Mouse (Mus musculus) embryonic facial prominence, embryonic 15.5 days (tissue): Measurements from ENCODE around the gene Wfdc5. TPM values are rescaled to one million over a fixed set of nuclear protein-coding genes. Genes with fewer than 3 reads are reported as not detected.
"Not testable (repeated sequence)": the region's sequence is repeated elsewhere in the genome, so short reads cannot be mapped to it uniquely, and the experiment has no call there.

ENCODE experiments used
- ATAC-seq: fragments of 200-750 bp; cut with Nextera tagmentation; 2 replicates; pipeline ENCODE4 v1.8.0; 2017; ENCODE audit warnings: low read depth, moderate TSS enrichment; ENCODE audit not compliant: insufficient number of reproducible peaks, low FRiP score, low TSS enrichment
- H3K27ac ChIP-seq: fragments of 300-500 bp; sonication (generic); replicated peaks from 2 replicates; pipeline ENCODE4 v1.5.1; 2015; ENCODE audit warnings: mild to moderate bottlenecking, inconsistent platforms
- H3K27me3 ChIP-seq: fragments of 300-500 bp; sonication (generic); 2 replicates; pipeline ENCODE4 v1.6.1; 2015; ENCODE audit warnings: inconsistent platforms
- H3K36me3 ChIP-seq: fragments of 300-500 bp; sonication (generic); 2 replicates; pipeline ENCODE4 v1.6.1; 2015; ENCODE audit warnings: mild to moderate bottlenecking, inconsistent platforms
- H3K4me1 ChIP-seq: fragments of 300-500 bp; sonication (generic); 2 replicates; pipeline ENCODE4 v1.6.1; 2015; ENCODE audit warnings: inconsistent platforms
- H3K4me2 ChIP-seq: fragments of 300-500 bp; sonication (generic); replicated peaks from 2 replicates; pipeline ENCODE4 v1.6.1; 2015; ENCODE audit warnings: mild to moderate bottlenecking, inconsistent platforms
- H3K4me3 ChIP-seq: fragments of 300-500 bp; sonication (generic); replicated peaks from 2 replicates; pipeline ENCODE4 v1.5.1; 2015; ENCODE audit warnings: mild to moderate bottlenecking, inconsistent platforms
- H3K9ac ChIP-seq: fragments of 300-500 bp; sonication (generic); 2 replicates; pipeline ENCODE4 v1.6.1; 2015; ENCODE audit warnings: inconsistent platforms
- H3K9me3 ChIP-seq: fragments of 300-500 bp; sonication (generic); replicated peaks from 2 replicates; pipeline ENCODE4 v1.6.1; 2016; ENCODE audit warnings: inconsistent platforms
- WGBS: fragments of 180-500 bp; shearing (Covaris S2); methylation state at CpG from one replicate; pipeline ENCODE4 v1.1.7; 2015; 5-methylcytosine and 5-hydroxymethylcytosine counted together
- polyA plus RNA-seq: library from polyadenylated mRNA; unstranded; fragments of >200 nt; fragmentation: Nextera tagmentation; extraction: Ambion mirVana; gene quantifications from 2 replicates; pipeline ENCODE4 v1.2.1, GENCODE M21; 2015

Gene Wfdc5
- polyA plus RNA-seq: 6.1 and 6.6 TPM in 2 replicates

GRCm38 (mm10) chr2:164182692-164183255 is at the start of gene Wfdc5:
Gene Wfdc5, minus strand, starts transcription at chr2:164182742.
- H3K4me1 ChIP-seq: peaks cover 7% of the 10 kb centered on the region; the same call in 1 of the 2 replicates
- no peaks in the 10 kb centered on the region for H3K9me3 ChIP-seq
- H3K9ac ChIP-seq: no peak within 1 kb of the TSS
- H3K4me3 ChIP-seq: no peak within 1 kb of the TSS
- H3K27me3 ChIP-seq: no peaks in the 10 kb centered on the region
- H3K4me2 ChIP-seq: no peak within 1 kb of the TSS
- H3K36me3 ChIP-seq: no peaks in the 10 kb centered on the region
- 52% methylated on average over 7 of the region's 7 CpGs for WGBS
- ATAC-seq: no peak
- no peak within 1 kb of the TSS for H3K27ac ChIP-seq

- Histone ChIP-seq H3K36me3 (no peaks in the 10 kb centered on the region), H3K9ac (no peak overlapping the region), H3K4me2 (no peak overlapping the region), H3K4me1 (no peaks in the 10 kb centered on the region), H3K9me3 (no peaks in the 10 kb centered on the region), H3K27me3 (no peaks in the 10 kb centered on the region), H3K4me3 (no peak overlapping the region), H3K27ac (no peak overlapping the region)
- 83% methylated on average over 8 of the region's 8 CpGs for WGBS
- no peak for ATAC-seq
These were observed 46.0 kb upstream of the Wfdc5 start for GRCm38 (mm10) chr2:164228361-164229070.

GRCm38 (mm10) chr2:164221522-164221921 is 39.0 kb upstream of the Wfdc5 start, which contains the start of gene Wfdc15b:
Gene Wfdc15b, minus strand, starts transcription at chr2:164221660.
- no peak within 1 kb of the TSS for H3K9ac ChIP-seq
- H3K9me3 ChIP-seq: no peaks in the 10 kb centered on the region
- H3K4me1 ChIP-seq: no peaks in the 10 kb centered on the region
- no peak within 1 kb of the TSS for H3K4me2 ChIP-seq
- no peak for ATAC-seq
- no peaks in the 10 kb centered on the region for H3K27me3 ChIP-seq
- 69% methylated on average over 11 of the region's 11 CpGs for WGBS
- H3K27ac ChIP-seq: no peak within 1 kb of the TSS
- no peak within 1 kb of the TSS for H3K4me3 ChIP-seq
- no peaks in the 10 kb centered on the region for H3K36me3 ChIP-seq

GRCm38 (mm10) chr2:164219295-164219694 is 36.8 kb upstream of the Wfdc5 start:
- no peak overlapping the region for H3K9ac ChIP-seq
- 82% methylated on average over 9 of the region's 9 CpGs for WGBS
- H3K4me1 ChIP-seq: no peaks in the 10 kb centered on the region
- H3K4me3 ChIP-seq: no peak overlapping the region
- no peak for ATAC-seq
- no peak overlapping the region for H3K27ac ChIP-seq
- no peaks in the 10 kb centered on the region for H3K36me3 ChIP-seq
- no peaks in the 10 kb centered on the region for H3K9me3 ChIP-seq
- no peaks in the 10 kb centered on the region for H3K27me3 ChIP-seq
- H3K4me2 ChIP-seq: no peak overlapping the region

- H3K4me1 ChIP-seq: no peaks in the 10 kb centered on the region
- no peak for ATAC-seq
- 83% methylated on average over 5 of the region's 5 CpGs for WGBS
- no peak overlapping the region for H3K4me3 ChIP-seq
- H3K36me3 ChIP-seq: no peaks in the 10 kb centered on the region
- H3K27me3 ChIP-seq: no peaks in the 10 kb centered on the region
- no peaks in the 10 kb centered on the region for H3K9me3 ChIP-seq
- H3K9ac ChIP-seq: no peak overlapping the region
- H3K4me2 ChIP-seq: no peak overlapping the region
- no peak overlapping the region for H3K27ac ChIP-seq
These were observed 30.2 kb upstream of the Wfdc5 start for GRCm38 (mm10) chr2:164212711-164213110.

GRCm38 (mm10) chr2:164210892-164211291 is 28.4 kb upstream of the Wfdc5 start:
- 91% methylated on average over 4 of the region's 4 CpGs for WGBS
- H3K9ac ChIP-seq: no peak overlapping the region

GRCm38 (mm10) chr2:164206676-164207075 is 24.1 kb upstream of the Wfdc5 start:
- no peak overlapping the region for H3K9ac ChIP-seq
- H3K4me3 ChIP-seq: no peak overlapping the region
- no peaks in the 10 kb centered on the region for H3K9me3 ChIP-seq
- no peaks in the 10 kb centered on the region for H3K36me3 ChIP-seq
- ATAC-seq: no peak
- no peaks in the 10 kb centered on the region for H3K4me1 ChIP-seq
- 70% methylated on average over 4 of the region's 4 CpGs for WGBS
- H3K4me2 ChIP-seq: no peak overlapping the region
- no peaks in the 10 kb centered on the region for H3K27me3 ChIP-seq
- no peak overlapping the region for H3K27ac ChIP-seq

More at GRCm38 (mm10) chr2:164210892-164211291, 28.4 kb upstream of the Wfdc5 start:
- no peak overlapping the region for H3K4me2 ChIP-seq
- no peak overlapping the region for H3K4me3 ChIP-seq
- H3K9me3 ChIP-seq: no peaks in the 10 kb centered on the region
- no peaks in the 10 kb centered on the region for H3K36me3 ChIP-seq
- H3K27me3 ChIP-seq: no peaks in the 10 kb centered on the region
- no peak overlapping the region for H3K27ac ChIP-seq
- no peaks in the 10 kb centered on the region for H3K4me1 ChIP-seq
- ATAC-seq: no peak

- not testable (repeated sequence) for H3K4me2 ChIP-seq, H3K4me1 ChIP-seq, H3K36me3 ChIP-seq, ATAC-seq, H3K27me3 ChIP-seq, H3K27ac ChIP-seq, H3K9ac ChIP-seq, H3K9me3 ChIP-seq, H3K4me3 ChIP-seq
- 89% methylated on average over 10 of the region's 10 CpGs for WGBS
These were observed 23.5 kb upstream of the Wfdc5 start for GRCm38 (mm10) chr2:164206011-164206410.

GRCm38 (mm10) chr2:164199626-164200327 is 17.2 kb upstream of the Wfdc5 start, which contains the start of gene Wfdc15a:
Gene Wfdc15a, minus strand, starts transcription at chr2:164200130.
- no peak within 1 kb of the TSS for H3K4me2 ChIP-seq
- H3K9me3 ChIP-seq: no peaks in the 10 kb centered on the region
- H3K36me3 ChIP-seq: no peaks in the 10 kb centered on the region
- no peak within 1 kb of the TSS for H3K9ac ChIP-seq
- ATAC-seq: no peak
- H3K4me1 ChIP-seq: no peaks in the 10 kb centered on the region
- H3K4me3 ChIP-seq: no peak within 1 kb of the TSS
- no peaks in the 10 kb centered on the region for H3K27me3 ChIP-seq
- no peak within 1 kb of the TSS for H3K27ac ChIP-seq
- 72% methylated on average over 20 of the region's 20 CpGs for WGBS

- H3K4me2 ChIP-seq: no peak overlapping the region
- no peak overlapping the region for H3K27ac ChIP-seq
- no peaks in the 10 kb centered on the region for H3K9me3 ChIP-seq
- 76% methylated on average over 5 of the region's 5 CpGs for WGBS
- H3K9ac ChIP-seq: no peak overlapping the region
- H3K4me1 ChIP-seq: no peaks in the 10 kb centered on the region
- no peaks in the 10 kb centered on the region for H3K36me3 ChIP-seq
- H3K27me3 ChIP-seq: no peaks in the 10 kb centered on the region
- no peak for ATAC-seq
- no peak overlapping the region for H3K4me3 ChIP-seq
These were observed 14.1 kb upstream of the Wfdc5 start for GRCm38 (mm10) chr2:164196700-164196990.

GRCm38 (mm10) chr2:164195971-164196699 is 13.6 kb upstream of the Wfdc5 start:
- H3K27ac ChIP-seq: no peak overlapping the region
- no peak overlapping the region for H3K9ac ChIP-seq
- H3K9me3 ChIP-seq: no peaks in the 10 kb centered on the region
- H3K4me1 ChIP-seq: no peaks in the 10 kb centered on the region
- 84% methylated on average over 5 of the region's 5 CpGs for WGBS
- no peak overlapping the region for H3K4me2 ChIP-seq
- no peaks in the 10 kb centered on the region for H3K36me3 ChIP-seq
- ATAC-seq: no peak
- H3K27me3 ChIP-seq: no peaks in the 10 kb centered on the region
- no peak overlapping the region for H3K4me3 ChIP-seq
